Mouse (Mus musculus) bone marrow, adult 2 months (tissue): ENCODE measurements around the gene Rtn4rl1. TPM values are rescaled to one million over a fixed set of nuclear protein-coding genes. Genes with fewer than 3 reads are reported as not detected.

Experiments
- H3K27ac ChIP-seq: fragments of 200-500 bp; 2 replicates; pipeline ENCODE4 v1.5.1; 2012; ENCODE audit warnings: low read depth, mild to moderate bottlenecking, control low read depth, inconsistent platforms, low read length; ENCODE audit not compliant: control insufficient read depth, poor library complexity, insufficient read depth
- H3K4me1 ChIP-seq: fragments of 200-500 bp; 2 replicates; pipeline ENCODE4 v1.6.1; 2011; ENCODE audit warnings: low read length; ENCODE audit not compliant: control insufficient read depth, insufficient read depth
- H3K4me3 ChIP-seq: fragments of 200-500 bp; replicated peaks from 2 replicates; pipeline ENCODE3; 2011; ENCODE audit warnings: mild to moderate bottlenecking, low read depth, low read length, control low read depth; ENCODE audit not compliant: control insufficient read depth
- CTCF ChIP-seq: fragments of 200-500 bp; IDR thresholded peaks from 2 replicates; pipeline ENCODE4 v1.5.1; 2011; ENCODE audit warnings: low read length, control low read depth; ENCODE audit not compliant: control insufficient read depth, insufficient read depth
- POLR2A ChIP-seq: fragments of 200-500 bp; IDR thresholded peaks from 2 replicates; pipeline ENCODE4 v1.6.1; 2011; ENCODE audit warnings: low read depth, mild to moderate bottlenecking, control low read depth, low read length, borderline replicate concordance; ENCODE audit not compliant: control insufficient read depth
- WGBS: fragments of 180-500 bp; shearing (Covaris S2); methylation state at CpG from one replicate; pipeline ENCODE4 v1.1.7; 2018; 5-methylcytosine and 5-hydroxymethylcytosine counted together
- polyA plus RNA-seq: library from polyadenylated mRNA; stranded (reverse); fragments of >200 nt; gene quantifications from 2 replicates; pipeline ENCODE4 v1.2.4, GENCODE M21; 2011; ENCODE audit warnings: low replicate concordance; ENCODE audit not compliant: missing spikeins, insufficient read depth, insufficient read length

Rtn4rl1 gene
- polyA plus RNA-seq, 1 experiment, result 0.85 TPM

- TF ChIP-seq CTCF (no peak), POLR2A (no peak)
- Histone ChIP-seq H3K4me3 (no peak overlapping the region), H3K27ac (no peak overlapping the region), H3K4me1 (no peaks in the 10 kb centered on the region)
- WGBS, result 52% methylated on average over 8 of the region's 8 CpGs
These were observed 120.3 kb downstream of the Rtn4rl1 start for GRCm38 (mm10) chr11:75313834-75314233.

Other genes starting within 250 kb of the Rtn4rl1 start
- 0.36 TPM in 1 of 2 replicates, not detected in the other for gene Hic1, start 24.3 kb upstream of the Rtn4rl1 start, polyA plus RNA-seq
- gene Ovca2, start 14.9 kb upstream of the Rtn4rl1 start, polyA plus RNA-seq, result 5.6 and 20.8 TPM in 2 replicates
- gene Dph1, start 2.5 kb upstream of the Rtn4rl1 start, polyA plus RNA-seq, result 3.5 and 5.9 TPM in 2 replicates
- 40.3 and 44.6 TPM in 2 replicates for gene Rpa1, start 154.5 kb downstream of the Rtn4rl1 start, polyA plus RNA-seq
- 1.1 and 2.0 TPM in 2 replicates for gene Smyd4, start 154.7 kb downstream of the Rtn4rl1 start, polyA plus RNA-seq
- 16.7 and 18.3 TPM in 2 replicates for gene Serpinf1, start 228.9 kb downstream of the Rtn4rl1 start, polyA plus RNA-seq
- gene Serpinf2, start 245.8 kb downstream of the Rtn4rl1 start, polyA plus RNA-seq, result 0.70 and 2.2 TPM in 2 replicates